Mouse (Mus musculus): Measurements from ENCODE around the gene Ryr3.
"Not testable (repeated sequence)": the region's sequence is repeated elsewhere in the genome, so short reads cannot be mapped to it uniquely, and the experiment has no call there.

Gene Ryr3

DNA sequence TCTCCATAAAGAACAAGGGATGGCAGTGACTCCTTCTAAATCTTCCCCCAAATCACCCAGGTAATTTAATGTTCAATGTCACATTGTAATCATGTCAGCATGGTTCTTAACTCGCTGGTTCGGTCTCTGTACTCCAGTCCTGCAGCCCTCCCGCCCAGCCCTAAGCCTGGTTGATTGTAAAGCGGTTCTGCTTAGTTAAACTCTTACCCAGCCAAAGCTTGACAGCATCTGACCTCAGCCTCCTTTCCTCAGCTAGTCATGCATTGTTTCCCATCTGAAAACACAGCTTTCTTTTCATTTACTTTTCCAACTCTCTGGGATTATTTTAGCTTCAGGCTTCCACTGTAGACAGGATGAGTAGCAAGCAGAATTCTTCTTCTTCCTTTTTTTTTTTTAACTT, 121.7 kb downstream of the Ryr3 start:
- no peak for DNase-seq (ENCODE audit: low spot score)

GRCm38 (mm10) chr2:113094088-113094487, 122.8 kb downstream of the Ryr3 start:
- no peak for DNase-seq (ENCODE audit: low spot score)

DNA sequence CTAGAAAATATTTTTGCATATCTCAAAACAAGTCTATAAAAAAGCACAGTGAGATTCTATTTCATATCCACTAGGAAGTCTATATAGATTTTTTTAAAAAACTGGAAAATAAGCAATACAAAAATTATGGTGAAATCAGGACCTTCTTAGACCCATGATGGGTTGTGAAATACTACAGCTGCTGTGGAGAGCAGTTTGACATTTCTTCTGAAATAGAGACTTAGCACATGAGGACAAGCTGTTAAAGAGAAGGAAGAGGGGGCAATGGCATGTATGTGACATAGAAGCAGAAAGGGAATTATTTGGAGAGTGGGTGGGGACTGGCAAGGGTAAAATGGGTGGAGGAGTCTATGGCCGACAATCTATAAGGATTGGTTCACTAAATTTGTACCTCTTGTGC, 124.1 kb downstream of the Ryr3 start:
- peak; percentile 26 for DNase-seq (ENCODE audit: low spot score)

DNA sequence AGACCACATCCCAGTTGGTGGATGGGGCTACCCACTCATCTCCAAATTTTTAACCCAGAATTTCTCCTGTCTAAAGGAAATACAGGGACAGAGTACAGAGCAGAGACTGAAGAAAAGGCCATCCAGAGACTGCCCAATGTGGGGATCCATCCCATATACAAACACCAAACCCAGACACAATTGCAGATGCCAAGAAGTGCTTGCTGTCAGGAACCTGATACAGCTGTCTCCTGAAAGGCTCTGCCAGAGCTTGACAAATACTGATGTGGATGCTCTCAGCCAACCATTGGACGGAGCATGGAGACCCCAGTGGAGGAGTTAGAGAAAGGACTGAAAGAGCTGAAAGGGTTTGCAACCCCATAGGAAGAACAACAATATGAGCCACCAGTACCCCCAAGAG, 125.6 kb downstream of the Ryr3 start:
- not testable (repeated sequence) for DNase-seq (ENCODE audit: low spot score)

- no peak for DNase-seq (ENCODE audit: low spot score)
Measured at GRCm38 (mm10) chr2:113076396-113076795, 140.5 kb downstream of the Ryr3 start.

- no peak for DNase-seq (ENCODE audit: low spot score)
Measured at GRCm38 (mm10) chr2:113059367-113059766, 157.5 kb downstream of the Ryr3 start.

DNA sequence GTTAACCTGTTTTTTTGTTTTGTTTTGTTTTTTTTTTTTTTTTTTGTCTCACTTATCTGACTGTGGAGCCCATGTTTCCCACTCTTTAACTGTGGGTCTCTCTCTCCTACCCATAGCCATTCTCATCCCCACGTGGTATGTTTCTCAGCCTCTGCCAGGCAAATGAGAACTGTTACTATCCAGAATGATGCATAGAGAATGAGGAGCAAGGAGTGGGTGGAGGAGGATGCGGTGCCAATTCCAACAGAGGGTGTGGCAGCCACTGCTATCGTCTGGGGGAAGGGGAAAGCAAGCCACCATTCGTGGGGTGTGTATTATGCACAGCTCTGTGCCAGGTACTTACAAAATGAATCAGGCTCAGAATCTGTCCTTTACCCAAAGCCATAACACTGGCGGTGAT, 158.0 kb downstream of the Ryr3 start:
- no peak for DNase-seq (ENCODE audit: low spot score)

DNA sequence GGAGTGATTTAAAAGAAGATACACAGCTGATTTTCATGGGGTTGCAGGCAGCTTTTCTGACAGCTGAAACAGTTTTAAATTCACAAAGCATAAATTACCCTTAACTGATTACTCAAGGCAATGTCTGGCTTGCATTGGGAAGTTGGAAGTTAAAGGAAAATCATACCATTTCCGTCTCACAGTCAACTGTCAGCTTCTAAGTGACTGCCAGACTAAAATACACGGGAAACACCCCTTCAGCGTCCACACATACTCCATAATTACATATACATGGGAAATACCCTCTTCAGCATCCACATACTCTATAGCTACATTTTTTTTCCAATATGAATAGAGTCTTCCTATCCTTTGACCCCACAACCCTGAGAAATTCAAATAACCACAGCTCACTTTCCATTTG, 158.8 kb downstream of the Ryr3 start:
- DNase-seq (ENCODE audit: low spot score): no peak

GRCm38 (mm10) chr2:113055591-113055990, 161.3 kb downstream of the Ryr3 start:
- DNase-seq (ENCODE audit: low spot score): no peak

- no peak for DNase-seq (ENCODE audit: low spot score)
Measured at GRCm38 (mm10) chr2:113049831-113050230, 167.1 kb downstream of the Ryr3 start.

DNA sequence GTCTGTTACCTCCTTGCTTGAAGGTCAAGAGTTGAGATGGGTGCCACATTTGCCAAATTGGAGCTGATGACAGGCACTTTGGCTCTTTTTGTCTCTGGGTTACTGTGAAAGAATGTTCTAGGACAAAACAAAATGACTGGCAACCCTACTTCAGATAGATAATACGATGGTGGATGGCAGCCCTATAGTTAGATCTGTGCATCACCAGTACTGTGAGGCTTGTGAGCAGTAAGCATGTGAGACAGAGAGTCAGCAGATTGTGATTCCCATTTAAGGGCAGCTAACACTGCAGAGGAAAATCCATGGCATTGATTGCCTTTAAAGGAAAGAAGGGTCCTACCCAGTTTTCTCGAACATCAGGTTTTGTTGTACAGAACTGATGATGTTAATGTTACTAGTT, 180.3 kb downstream of the Ryr3 start:
- DNase-seq (ENCODE audit: low spot score): no peak

DNA sequence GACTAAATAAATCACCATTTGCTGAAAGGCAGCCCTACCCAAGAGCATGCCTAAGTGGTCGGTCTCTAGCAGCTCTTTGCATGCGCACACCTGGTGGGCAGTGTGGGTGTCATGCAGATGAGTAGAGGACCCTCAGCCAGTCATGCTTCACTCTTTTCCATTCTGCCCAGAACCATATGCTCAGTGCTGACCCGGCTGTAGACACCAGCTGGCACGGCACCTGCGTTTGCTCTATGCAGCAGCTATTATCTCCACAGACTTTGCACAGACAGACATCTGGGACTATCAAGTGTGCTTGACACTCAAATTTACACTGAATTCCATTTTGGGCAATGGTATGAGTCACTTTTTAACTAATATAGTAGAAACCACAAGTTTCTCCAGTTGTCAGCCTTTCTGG, 186.2 kb downstream of the Ryr3 start:
- DNase-seq (ENCODE audit: low spot score): no peak

DNA sequence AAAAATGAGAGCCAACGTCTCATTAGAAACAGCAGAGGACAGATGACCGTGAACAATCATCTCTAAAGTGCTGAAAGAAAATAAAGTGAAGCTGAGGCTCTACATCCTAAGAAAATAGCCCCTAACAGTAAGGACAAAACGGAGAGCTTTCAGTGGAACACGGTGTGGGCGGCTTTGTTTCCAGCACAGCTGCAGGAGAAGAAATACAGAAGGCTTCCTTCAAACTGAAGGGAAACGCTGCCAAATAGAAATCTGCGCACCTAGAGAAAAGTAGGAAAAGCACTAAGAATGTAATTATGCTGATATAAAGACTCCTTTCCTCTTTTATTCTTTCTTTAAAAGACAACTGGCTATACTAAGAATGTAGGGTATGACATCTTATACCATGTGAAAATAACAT, 197.0 kb downstream of the Ryr3 start:
- no peak for DNase-seq (ENCODE audit: low spot score)

DNA sequence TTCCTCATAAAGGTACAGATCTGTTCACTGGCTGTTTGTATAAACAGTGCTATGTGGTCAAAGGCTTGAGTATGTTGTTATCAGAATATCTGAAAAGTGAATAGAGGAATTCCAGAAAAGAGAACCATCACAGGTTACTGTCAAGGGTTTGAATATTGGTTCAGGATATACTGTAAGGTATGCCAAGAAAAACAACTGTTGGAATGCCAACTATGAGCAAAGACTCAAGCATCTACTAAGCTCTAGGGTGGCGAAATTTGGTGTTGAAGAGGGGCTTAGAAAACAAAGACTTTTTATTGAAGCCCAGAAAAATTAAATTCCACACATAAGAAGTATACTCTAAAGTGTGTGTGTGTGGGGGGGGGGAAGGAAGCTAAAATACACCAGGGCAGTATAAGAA, 198.6 kb downstream of the Ryr3 start:
- no peak for DNase-seq (ENCODE audit: low spot score)

GRCm38 (mm10) chr2:113016236-113016635, 200.7 kb downstream of the Ryr3 start:
- DNase-seq (ENCODE audit: low spot score): no peak

- DNase-seq (ENCODE audit: low spot score): no peak
Measured at GRCm38 (mm10) chr2:113008961-113009740, 207.7 kb downstream of the Ryr3 start.

GRCm38 (mm10) chr2:112998498-112998897, 218.4 kb downstream of the Ryr3 start:
- DNase-seq (ENCODE audit: low spot score): no peak

- DNase-seq (ENCODE audit: low spot score): no peak
Measured at GRCm38 (mm10) chr2:112982908-112983510, 233.9 kb downstream of the Ryr3 start.

DNA sequence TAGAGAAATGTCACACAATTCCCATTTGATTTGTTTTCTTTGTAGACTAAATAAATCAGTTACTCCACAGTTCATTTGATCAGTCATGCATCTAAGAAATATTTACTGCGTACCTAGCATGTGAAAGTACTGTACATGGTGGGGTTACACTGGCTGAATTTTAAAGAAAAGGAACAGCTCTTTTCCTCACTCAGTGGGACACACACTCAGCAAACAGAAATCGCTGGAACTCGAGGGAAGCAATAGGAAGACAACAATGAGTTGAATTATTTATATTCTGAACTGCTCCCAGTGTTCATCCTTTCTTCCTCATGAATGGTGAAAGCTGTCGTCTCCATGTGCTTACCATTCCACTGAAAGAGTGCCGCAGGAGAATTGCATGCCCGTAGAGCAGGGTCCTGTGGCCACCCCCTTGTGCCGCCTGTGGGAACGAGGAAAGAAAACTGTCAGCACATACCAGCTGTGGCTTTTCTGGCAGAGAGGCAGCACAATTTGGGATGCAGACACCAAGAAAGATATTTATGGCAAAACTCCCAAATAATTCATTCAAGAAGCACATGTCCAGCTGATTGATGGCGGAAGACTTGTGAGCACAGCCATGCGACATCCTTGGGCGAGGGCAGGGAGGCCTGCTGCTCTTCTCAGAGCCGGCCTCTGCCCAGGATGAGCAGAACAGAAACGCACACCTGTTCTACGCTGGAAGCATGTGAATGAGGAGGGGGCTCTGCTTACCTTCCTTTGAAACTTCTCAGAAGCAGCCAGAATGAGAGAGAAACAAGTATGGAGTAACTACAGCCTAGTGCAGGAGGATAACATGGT, 249.9 kb downstream of the Ryr3 start:
- no peak for DNase-seq (ENCODE audit: low spot score)

GRCm38 (mm10) chr2:112948931-112949330, 268.0 kb downstream of the Ryr3 start:
- no peak for DNase-seq (ENCODE audit: low spot score)

GRCm38 (mm10) chr2:112931776-112932175, 285.1 kb downstream of the Ryr3 start:
- DNase-seq (ENCODE audit: low spot score): no peak

GRCm38 (mm10) chr2:112913796-112914195, 303.1 kb downstream of the Ryr3 start:
- no peak for DNase-seq (ENCODE audit: low spot score)

- no peak for DNase-seq (ENCODE audit: low spot score)
Measured at GRCm38 (mm10) chr2:112912611-112913010, 304.3 kb downstream of the Ryr3 start.

Data from adipocyte (in vitro differentiated cells).